7 mouse cellular contexts compared by ENCODE assay signal in genomic region chr17:83548501-83549233, GRCm38 (mm10). TPM values are rescaled to one million over a fixed set of nuclear protein-coding genes. Genes with fewer than 3 reads are reported as not detected.
DNase-seq lines count a peak whose midpoint lies in the region; ATAC-seq lines count a peak whose summit lies in the region.

No protein-coding gene starts in this region.

- H3K9ac ChIP-seq in limb, embryonic 12.5 days (replicated peaks): no peak overlapping the region
- no peak overlapping the region; the same call in 1 of the 2 replicates for H3K9ac ChIP-seq in forebrain, embryonic 13.5 days

- H3K36me3 ChIP-seq in limb, embryonic 12.5 days: no peaks in the 10 kb centered on the region
- no peaks in the 10 kb centered on the region for H3K36me3 ChIP-seq in limb, embryonic 10.5 days
- no peaks in the 10 kb centered on the region for H3K36me3 ChIP-seq in forebrain, embryonic 13.5 days (ENCODE audit: poor library complexity, severe bottlenecking)
- no peaks in the 10 kb centered on the region for H3K36me3 ChIP-seq in megakaryocyte, embryonic 14.5 days (replicated peaks; ENCODE audit: low read length)

- peaks cover 8% of the 10 kb centered on the region for H3K4me1 ChIP-seq in limb, embryonic 12.5 days (replicated peaks)
- peaks cover 14% of the 10 kb centered on the region for H3K4me1 ChIP-seq in limb, embryonic 10.5 days
- peaks cover 30% of the 10 kb centered on the region for H3K4me1 ChIP-seq in forebrain, embryonic 13.5 days
- peaks cover 29% of the 10 kb centered on the region for H3K4me1 ChIP-seq in megakaryocyte, embryonic 14.5 days

- DNase-seq in limb, embryonic 10.5 days (ENCODE audit: low spot score): no peak
- peak; percentile 23 to 50 for DNase-seq in thymus, postnatal 10 days (ENCODE audit: low spot score in 2 of 2)
- DNase-seq in gastrocnemius, adult 18-20 months (ENCODE audit: low spot score): no peak

- no peak overlapping the region for H3K4me3 ChIP-seq in limb, embryonic 12.5 days (replicated peaks)
- H3K4me3 ChIP-seq in limb, embryonic 10.5 days: no peak overlapping the region
- H3K4me3 ChIP-seq in forebrain, embryonic 13.5 days: no peak overlapping the region
- H3K4me3 ChIP-seq in megakaryocyte, embryonic 14.5 days (replicated peaks): peak overlapping the region; percentile 83

- 0 out of 2 replicates have a peak overlapping the region, but pooled peaks have one; percentile 20 for H3K4me2 ChIP-seq in limb, embryonic 12.5 days
- peak overlapping the region; percentile 22; the same call in 1 of the 2 replicates for H3K4me2 ChIP-seq in forebrain, embryonic 13.5 days

- peaks cover 60% of the 10 kb centered on the region for H3K27me3 ChIP-seq in limb, embryonic 12.5 days
- H3K27me3 ChIP-seq in limb, embryonic 10.5 days (ENCODE audit: low read depth, poor library complexity, severe bottlenecking): peaks cover 58% of the 10 kb centered on the region
- H3K27me3 ChIP-seq in forebrain, embryonic 13.5 days: peaks cover 40% of the 10 kb centered on the region
- H3K27me3 ChIP-seq in megakaryocyte, embryonic 14.5 days (replicated peaks): peaks cover 17% of the 10 kb centered on the region

- H3K27ac ChIP-seq in limb, embryonic 12.5 days: no peak overlapping the region
- H3K27ac ChIP-seq in limb, embryonic 10.5 days: no peak overlapping the region
- peak overlapping the region; percentile 32 for H3K27ac ChIP-seq in forebrain, embryonic 13.5 days

- H3K9me3 ChIP-seq in limb, embryonic 12.5 days: no peaks in the 10 kb centered on the region
- H3K9me3 ChIP-seq in limb, embryonic 10.5 days (replicated peaks): no peaks in the 10 kb centered on the region
- no peaks in the 10 kb centered on the region for H3K9me3 ChIP-seq in forebrain, embryonic 13.5 days (replicated peaks)
- H3K9me3 ChIP-seq in megakaryocyte, embryonic 14.5 days: peaks cover 5% of the 10 kb centered on the region; the same call in 1 of the 2 replicates

- WGBS in limb, embryonic 12.5 days: 25% methylated on average over 12 of the region's 12 CpGs
- WGBS in limb, embryonic 10.5 days: 31% methylated on average over 12 of the region's 12 CpGs
- 14% methylated on average over 12 of the region's 12 CpGs for WGBS in forebrain, embryonic 13.5 days

- no peak for ATAC-seq in limb, embryonic 12.5 days (ENCODE audit: insufficient number of reproducible peaks, insufficient read depth, low FRiP score, low TSS enrichment, low read depth)
- ATAC-seq in cerebellum, adult (ENCODE audit: insufficient number of reproducible peaks, low FRiP score, low TSS enrichment): peak; percentile 71
- ATAC-seq in forebrain, embryonic 13.5 days: peak; percentile 12; the same call in 1 of the 2 replicates

RNA-seq across cellular contexts. Expression of gene Cox7a2l, which starts 31.5 kb away (rescaled TPM):
- 123 and 127 TPM in 2 replicates for polyA plus RNA-seq in limb, embryonic 12.5 days (2016; fragmentation: Nextera tagmentation; extraction: Ambion mirVana)
- 113 and 121 TPM in 2 replicates for polyA plus RNA-seq in limb, embryonic 10.5 days (2016; fragmentation: Nextera tagmentation; extraction: Ambion mirVana)
- 180 and 182 TPM in 2 replicates for polyA plus RNA-seq in forebrain, embryonic 13.5 days (2015; fragmentation: Nextera tagmentation; extraction: Ambion mirVana)
- polyA plus RNA-seq in megakaryocyte, embryonic 14.5 days (2012; ENCODE audit: insufficient read depth, low replicate concordance): 8.5 and 30.9 TPM in 2 replicates
- 100 to 1,000 TPM; 151 to 165 TPM for total RNA-seq in gastrocnemius, adult 18-20 months (2021)

Comparison
In these comparisons a context has a peak if more than half of its experiments do, and no peak if none do; other contexts are left out.
1. DNase-seq: peak in thymus, postnatal 10 days (2 of 2); none in limb, embryonic 10.5 days (single experiment) and gastrocnemius, adult 18-20 months (single experiment).